Mouse (Mus musculus): ENCODE measurements at regions not wholly inside any gene's neighbourhood (a gene's known extent, or its start where the extent isn't known, plus 50 kb on each side); places are given as distances from the start of the nearest gene placed in this dataset.

DNA sequence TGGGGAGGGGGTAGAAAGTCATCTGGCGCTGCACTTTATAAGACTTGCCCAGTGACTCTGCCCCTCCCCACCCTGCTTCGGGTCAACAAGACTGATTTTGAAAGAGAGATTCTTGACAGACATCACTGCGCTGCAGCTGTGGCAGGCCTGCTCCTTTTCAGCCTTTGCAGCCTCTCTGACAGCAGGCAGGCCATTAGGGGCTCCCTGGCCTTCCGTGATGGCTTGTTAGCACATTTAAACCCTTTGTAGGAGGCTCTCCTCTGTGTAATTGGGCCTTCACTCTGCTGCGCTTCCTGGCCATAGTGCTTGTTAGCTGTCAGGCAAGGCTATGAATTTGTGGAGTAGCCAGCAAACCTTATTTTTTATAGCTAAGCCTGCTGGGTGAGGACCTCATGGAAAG lies 232.3 kb upstream of the Wscd1 start:
- no peak for DNase-seq

DNA sequence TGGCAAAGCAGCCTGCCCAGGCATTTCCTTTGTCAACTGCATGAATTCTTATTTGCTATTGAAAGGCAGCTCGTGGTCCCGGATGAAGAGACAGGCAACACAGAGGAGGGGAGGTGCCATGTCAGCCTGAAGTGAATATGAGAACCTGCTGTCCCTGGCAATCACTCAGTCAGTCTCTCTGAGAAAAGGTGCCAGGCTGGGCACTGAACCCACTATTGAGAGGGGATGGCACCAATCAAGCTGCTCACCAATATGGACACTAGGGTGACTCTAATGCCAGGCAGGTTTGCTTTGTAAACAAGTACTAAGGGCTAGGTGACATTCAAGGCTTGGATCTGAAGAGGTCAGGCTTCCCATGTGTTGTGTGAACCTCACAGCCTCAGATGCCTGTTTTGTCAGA lies 222.0 kb upstream of the Wscd1 start:
- DNase-seq: no peak

DNA sequence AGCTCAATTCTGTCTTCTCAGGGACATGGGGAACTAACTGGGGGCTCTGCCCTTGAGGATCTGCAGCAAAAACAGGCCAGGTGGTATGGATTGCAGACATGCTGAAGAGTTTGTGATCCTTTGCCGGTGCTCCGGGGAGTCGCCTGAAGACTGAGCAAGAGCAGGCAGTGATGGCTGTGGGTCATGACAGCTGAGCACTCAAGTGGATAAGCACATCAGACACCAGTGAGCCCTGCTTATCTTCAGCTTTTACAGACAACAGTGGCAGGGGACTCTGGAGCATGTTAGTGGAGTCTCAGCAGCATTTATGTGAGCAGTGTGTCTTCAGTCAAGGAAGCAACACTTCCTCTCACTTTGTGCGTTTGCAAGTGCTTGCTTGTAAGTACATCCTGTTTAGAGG lies 221.1 kb upstream of the Wscd1 start:
- no peak for DNase-seq

DNA sequence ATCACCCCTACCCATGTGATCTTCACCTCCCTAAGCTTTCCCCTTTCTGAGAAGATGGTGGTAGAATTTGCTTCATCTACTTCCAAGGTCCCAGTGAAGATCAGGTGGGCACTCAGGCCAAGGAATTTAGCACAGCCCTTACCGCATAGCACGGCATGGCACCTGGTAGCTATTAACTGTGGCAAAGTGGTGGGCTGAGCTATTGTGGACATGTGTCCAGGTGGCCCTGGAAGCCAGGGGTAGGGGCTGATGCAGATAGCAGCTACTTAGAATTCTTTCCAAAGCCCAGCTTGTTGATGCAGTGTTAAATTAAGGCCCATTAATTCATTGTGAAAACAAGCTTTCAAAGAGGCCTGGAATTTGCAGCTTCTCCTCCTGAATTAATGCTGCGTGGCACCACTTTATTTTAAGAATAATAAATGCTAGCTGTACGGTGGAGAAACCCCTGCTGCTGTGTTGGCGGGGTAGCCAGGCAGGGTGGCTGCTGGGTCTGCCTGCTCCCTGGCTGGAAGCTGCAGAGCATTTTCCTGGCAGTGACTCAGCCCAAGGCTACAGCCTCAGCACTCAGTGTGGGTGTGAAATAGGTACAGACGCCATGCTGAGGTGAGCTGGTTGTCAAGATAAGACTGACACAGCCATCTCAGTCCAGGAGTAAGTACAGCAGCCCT lies 208.4 kb upstream of the Wscd1 start:
- DNase-seq: peak; percentile 11

DNA sequence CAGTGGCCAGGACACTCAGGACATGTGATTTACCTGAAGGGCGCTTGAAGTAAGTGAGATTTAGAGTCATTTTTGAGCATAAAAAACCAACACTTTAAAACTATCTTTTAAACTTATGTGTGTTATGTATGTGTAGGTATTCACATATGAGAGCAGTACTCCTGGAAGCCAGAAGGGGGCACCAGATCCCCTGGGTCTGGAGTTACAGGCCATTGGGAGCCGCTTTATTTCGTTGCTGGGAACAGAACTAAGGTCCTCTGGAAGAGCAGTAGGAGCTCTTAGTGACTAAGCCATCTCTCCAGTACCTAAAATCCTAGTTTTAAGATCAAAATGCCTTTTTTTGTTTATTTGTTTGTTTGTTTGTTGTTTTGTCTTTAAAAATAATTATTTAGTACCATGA lies 192.3 kb upstream of the Wscd1 start:
- no peak for DNase-seq

DNA sequence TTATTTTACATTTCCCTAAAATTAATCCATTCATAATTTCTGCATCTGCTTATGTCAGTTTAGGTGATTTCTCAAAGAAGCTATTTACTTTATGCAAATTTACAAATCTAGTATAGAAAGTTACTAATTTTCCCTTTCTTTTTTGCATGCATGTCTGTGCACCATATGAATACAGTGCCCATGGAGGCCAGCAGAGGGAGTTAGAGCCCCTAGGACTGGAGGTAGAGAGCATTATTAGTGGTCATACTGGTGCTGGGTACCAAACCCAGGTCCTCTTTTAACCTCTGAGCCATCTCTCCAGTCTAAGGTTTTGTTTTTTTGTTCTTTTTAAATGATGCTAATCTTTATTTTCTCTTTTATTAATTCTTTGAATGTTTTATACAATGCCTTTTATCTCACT lies 184.9 kb upstream of the Wscd1 start:
- DNase-seq: no peak

DNA sequence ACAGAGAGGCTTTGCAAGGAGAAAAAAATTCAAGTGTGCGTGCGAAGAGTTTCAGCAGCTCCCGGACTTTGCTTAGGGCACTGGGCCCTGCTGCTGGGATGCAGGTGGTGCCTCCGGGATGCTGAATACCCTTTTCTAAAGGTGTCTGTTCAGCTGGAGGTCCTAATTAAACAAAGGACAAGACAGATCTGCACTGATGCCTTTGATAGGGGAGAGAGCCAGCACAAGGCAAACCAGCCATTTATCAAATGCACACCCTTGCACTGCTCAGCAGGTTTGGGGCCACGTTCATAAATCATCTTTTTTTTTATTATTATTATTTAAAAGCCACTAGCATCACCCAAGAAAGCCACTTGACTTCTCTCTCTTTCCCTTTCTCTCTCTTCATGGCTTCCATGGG lies 172.9 kb upstream of the Wscd1 start:
- no peak for DNase-seq

DNA sequence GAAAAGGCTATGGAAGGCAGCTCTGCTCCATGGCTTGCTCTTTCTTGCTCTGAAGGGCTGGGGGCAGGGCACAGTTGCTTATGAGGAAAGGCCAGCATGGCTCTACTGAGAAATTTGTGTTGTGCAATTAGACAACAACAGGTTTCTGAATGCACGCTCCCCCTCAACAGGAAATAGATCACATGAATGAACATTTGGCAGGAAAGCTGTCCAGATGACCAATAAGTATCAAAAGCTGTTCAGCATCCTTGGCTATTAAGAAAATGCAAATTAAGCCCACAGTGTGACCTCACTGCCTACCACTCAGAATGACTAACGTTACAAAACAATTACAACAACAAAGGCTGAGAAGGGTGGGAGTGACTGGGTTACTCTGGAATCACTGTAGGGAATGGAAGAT lies 167.9 kb upstream of the Wscd1 start:
- no peak for DNase-seq

DNA sequence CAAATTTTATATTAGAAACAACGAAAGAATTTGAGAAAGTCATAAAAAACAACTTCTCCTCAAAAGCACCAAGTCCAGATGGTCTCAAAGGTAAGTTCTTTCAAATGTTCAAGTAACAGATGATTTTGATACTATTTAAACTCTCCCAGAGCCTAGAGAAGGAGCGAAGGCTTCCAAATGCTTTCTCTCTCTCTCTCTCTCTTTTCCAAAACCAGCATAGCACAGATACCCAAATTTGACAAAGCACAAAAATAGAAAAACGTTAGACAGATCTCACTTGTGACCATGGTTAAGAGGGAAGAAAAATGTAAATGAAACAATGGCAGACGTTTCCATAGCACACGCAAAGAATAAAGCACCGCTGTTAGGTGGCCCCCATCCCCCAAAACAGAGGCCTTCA lies 158.7 kb upstream of the Wscd1 start:
- DNase-seq: no peak

DNA sequence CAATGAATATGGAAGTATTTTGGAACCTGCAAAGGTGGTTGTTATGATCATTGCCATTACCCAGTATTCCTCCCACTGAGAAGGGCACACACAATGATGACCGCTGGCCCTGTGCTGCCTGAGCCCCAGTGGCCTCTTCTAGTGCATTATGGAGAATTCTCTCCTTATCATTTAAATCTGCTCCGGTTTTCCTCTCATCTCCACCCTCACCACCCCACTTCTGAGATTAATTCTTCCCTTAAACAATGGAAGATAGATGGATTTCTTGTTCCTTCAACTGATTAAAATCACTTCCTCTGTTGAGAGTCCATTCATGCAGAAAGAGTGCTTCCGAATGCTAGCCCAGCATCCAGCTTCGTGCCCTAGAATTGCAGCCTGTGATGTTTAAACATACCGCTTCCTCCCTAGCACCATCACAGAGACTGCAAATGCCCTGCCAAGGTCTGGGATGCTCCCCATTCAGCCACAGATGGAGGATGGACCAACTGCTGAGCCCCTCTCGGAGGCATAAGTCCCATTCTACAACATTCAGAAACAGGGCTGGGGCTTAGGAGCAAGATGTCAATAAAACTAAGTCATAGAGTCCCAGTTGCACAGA lies 155.4 kb upstream of the Wscd1 start:
- peak; percentile 12 for DNase-seq

DNA sequence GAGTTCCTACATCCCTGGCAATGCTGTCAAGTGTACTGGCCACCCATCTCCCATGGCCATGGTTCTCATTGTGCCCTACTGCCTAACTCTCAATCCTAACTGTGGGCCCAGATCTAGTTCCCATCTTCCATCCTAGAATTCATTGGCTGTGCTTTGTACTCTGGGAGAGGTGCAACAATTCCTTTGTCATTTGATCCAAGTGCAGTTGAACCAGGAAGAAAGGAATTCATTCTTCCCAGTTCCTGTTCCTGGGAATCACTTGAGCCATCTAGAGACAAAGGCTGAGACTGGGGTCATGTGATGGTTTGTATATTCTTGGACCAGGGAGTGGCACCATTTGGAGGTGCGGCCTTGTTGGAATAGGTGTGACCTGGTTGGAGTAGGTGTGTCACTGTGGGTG lies 152.0 kb upstream of the Wscd1 start:
- DNase-seq: no peak

DNA sequence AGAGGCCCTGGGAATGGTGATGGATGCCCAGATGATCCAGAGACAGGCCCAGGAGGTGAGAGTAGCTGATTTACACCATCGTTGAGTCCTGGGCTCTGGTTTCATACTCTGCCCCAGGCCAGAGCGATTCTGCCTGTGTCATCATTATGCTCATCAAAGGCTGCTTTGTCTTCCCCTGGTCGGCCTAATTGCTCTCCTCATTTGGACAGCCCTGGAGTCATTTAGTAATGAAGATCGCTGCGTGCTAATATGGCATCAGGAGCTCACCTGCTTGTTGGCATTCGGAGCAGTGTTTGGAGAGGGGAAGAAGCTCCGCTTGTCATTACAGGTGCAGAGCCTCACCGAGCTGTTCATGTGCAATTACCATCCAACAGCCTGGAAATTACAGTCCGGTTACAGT lies 138.9 kb upstream of the Wscd1 start:
- DNase-seq: no peak

DNA sequence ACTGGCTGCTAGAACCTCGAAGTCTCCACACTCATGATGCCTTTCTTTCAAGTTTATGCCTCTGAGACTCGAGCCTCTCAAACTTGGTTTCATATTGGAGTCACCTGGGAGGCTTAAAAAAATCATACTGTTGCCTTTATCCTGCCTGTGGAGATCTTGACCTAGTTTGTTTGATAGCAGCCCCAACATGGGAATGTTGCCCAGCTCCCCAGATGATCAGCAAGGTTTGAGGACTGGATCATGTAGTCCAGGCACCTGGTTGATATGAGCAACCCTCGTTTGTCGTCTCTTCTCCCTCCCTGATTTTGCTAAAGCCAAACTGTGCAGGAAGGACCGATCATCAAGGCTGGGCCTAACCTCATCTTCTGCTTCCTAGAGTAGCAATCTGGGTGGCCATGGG lies 134.2 kb upstream of the Wscd1 start:
- DNase-seq: peak; percentile 44

DNA sequence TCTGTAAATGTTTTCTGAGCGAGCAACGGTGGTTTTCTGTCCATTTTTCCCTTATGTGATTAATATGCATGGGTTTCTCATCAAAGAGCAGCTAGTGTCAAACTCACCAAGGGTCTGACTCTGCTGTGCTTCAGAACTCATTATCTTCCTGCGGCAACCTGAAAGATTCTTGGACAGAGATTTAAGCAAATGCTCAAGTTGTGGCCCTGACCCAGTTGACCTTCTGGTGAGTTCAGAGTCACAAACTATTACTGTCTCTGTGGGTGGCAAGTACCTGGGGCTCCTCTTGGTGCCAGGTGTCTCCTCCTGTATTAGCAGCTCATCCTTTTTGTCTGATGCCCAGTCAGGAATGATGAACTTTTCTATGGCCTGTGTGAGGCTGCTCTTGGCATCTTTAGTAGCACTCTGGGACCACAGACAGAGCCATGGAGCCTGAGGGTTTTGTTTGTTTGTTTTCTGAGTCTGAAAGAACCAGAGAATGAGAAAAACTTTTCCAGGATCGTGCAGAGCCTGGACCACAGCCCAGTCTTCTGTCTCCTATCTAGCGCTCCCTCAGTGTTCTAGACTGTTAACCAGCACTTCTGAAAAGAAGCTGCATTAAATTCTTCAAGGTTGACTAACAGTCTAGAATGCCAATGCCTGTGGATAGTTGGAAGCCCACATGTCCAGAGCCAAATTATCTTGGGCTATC lies 124.1 kb upstream of the Wscd1 start:
- DNase-seq: no peak

DNA sequence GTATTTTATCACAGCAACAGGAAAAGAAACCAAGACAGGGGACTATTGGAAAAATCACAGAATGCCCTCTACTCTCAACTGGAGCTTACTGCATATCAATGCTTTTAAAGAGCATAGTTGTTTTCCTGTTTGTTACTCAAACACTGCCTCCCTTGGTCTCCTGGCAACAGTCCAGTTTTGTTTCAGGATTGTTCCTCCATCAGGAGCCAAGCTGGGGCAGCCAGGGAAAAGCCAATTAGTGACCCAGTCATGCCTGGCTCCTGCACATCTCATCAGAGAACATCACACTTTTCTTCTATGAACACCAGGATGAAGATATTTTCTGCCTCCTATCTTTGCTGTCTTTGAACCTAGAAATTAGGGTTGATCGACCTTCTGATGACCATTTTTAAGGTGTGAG lies 113.6 kb upstream of the Wscd1 start:
- DNase-seq: peak; percentile 16

DNA sequence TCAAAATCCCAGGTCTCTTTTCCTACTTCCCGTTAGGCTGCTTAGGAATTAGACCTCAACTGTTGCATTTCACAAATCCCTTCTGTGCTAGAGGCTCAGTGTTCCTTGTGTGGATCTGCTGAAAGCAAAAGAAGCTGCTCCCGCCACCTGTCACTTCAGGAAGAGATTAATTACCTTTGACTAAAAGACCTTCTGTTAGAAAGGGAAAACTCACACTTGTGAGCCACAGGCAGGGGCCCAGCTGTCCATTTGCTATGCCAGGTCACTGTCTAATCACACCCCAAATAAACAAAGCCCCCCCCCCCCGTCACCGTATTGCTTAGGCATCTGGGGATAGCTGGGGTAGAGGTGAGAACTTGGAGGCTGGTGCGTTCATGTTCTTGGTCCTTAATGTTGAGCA lies 112.9 kb upstream of the Wscd1 start:
- DNase-seq: peak; percentile 62

DNA sequence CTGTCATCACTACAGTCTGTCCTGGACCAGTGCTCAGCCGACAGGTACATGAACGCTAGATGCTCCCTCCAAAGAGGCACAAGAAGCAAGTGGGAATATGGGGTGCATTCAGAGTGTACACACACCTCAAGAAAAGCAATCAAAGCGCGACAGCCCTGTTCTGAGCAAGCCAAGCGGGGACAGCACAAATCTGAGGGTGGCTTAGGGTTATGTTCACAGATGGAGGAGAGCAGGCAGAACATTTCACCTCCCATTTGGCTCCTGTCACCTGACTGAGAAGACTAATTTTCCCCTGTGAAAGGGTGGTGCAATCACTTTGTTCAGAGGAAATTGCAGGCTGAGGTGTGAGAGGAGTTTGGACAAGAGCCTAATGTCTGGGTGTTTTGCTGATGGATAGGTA lies 106.8 kb upstream of the Wscd1 start:
- no peak for DNase-seq

DNA sequence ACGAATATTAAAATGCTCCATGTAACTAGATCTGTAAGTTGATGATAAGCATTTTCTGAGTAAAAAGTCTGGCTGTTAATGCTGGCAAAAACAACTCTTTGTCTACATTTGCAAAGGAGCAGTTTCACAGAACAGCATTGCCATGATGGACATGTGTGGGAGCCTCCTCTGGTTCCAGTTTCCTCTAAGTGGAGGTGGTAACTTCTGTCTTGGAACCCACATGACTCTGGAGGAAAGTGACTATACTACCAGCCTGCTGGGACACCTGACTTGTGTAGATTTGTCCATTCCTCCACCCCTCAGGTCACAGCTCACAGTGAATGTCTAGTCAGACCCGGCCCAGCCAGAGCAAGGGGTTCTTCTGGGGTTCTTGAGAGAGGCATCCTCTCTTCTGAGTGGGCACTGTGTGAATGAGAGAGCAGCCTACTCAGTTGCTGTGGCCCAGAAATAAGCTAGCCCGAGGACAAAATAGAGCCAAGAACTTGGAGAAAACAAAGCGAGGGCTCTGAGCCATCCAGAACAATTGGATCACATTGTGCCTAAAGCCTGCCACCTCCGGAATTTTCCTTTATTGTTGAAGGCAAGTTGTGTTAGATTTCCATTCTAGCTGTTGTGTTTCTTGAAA lies 97.9 kb upstream of the Wscd1 start:
- DNase-seq: no peak

DNA sequence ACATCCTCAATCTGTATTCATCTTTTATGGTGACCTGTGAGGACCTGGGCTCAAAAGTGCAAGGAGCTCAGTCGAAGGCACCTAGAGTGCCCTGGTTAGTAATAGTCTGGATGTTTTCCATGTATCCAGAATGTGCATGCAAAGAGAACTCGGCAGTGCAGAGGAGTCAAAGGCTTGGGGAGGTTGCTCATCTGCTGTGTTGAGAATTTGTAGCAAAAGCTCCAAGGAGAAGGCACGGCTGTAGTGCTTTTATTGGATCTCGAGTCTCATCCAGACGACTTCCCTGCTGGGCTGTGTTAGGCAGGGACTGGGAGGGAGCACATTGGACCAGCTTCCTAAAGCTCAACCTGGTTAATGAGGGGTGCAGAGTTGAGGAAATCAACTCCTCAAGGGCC lies 97.3 kb upstream of the Wscd1 start:
- no peak for DNase-seq

DNA sequence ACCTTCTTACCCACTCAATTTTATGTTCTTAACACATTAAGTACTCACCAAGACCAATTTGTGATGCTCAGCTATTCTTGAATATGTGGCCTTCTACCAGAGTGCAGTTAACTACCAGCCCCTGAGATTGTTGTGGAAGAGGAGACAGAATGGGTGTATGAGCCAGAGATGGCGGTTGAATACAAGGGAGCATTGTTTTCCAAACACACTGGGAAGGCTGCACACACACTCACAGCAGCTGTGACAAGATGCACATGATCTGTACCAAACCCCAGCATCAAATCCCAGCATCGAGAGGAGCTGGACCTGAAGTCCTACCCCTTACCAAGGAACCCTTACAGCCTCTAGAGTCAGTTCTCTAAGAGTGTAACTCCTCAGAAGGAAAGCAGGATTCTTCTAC lies 91.4 kb upstream of the Wscd1 start:
- no peak for DNase-seq

DNA sequence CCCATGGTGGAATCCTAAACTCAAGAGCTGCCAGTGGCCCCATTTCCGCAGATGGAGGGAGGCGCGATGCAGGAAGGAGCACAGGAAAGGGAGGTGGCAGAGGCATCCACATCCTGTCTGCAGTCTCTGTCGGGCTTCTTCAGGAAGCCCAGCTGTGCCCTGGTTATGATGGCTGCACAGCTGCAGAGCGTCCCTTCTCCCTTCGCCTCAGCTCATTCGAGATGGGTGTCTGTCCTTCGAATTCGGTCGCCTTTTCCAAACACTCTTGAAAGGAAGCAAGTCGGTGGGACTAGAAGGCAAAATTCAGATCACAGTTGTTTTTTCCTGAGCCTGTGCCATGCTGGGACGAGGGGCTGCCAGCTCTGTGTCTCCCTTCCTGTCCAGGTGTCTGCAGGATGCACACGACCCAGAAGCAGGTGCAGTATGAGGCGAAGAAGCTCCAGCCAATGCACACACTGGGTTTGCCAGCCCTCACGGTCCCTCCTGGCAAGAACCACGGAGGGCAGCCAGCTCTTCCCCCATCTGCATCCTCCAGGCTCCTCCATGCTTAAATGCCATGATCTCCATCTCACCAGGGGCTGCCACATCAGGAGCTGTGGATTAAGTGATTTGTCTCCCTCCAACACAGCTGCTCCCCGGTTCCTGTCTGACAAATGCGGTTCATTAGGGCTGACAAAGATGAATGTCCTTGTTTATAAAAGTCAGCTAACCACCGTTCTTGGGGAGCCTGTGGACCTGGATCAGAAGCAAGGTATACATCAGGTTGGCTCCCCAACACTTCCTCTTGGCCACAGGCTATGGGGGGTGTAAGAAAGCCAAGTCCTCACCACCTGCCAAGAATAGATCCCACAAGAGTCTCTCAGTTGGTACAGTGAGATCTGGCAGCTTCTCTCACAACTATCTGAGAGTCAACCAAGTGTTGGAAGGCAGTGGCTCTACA lies 79.3 kb upstream of the Wscd1 start:
- DNase-seq: peak; percentile 25

DNA sequence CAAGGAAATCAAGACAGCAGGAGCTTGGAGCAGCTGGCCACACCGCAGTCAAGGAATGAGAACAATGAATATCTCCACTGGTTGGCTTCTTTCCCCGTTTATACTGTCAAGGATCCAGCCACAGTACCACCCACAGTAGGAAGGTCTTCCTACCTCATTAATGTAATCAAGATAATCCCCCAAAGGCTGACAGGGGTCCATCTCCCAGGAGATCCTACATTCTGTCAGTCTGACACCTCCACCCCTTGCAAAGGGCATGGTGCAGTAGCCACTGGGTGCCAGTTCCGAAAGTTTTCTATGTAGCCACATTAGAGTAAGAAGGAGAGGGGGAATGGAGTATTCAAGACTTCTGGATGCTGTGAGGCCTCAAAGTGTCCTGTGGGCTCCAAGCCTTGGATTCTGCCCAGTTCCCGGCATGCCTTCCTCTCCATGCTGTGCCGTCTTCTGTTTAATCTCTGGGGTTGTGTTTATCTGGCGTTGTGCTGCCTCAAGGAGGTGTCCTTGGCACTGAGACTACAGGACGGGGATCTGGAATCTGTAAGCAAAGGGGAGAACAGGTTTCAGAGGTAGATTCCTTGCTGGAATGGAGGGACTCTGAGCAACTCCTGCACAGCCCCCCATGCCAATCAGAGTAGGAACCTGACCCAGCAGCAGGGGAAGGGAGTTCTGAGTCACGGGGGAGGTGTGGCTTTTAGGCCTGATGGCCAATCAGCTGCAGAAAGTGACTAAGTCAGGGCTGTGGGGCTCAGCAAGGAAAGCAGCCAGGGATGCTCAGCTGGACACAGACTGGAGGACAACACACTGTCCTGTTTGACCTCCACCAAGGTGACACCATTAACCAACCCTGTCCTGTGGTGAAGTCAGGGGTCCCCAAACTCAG lies 77.3 kb upstream of the Wscd1 start:
- DNase-seq: peak; percentile 66

All from cerebellum, adult 9-10 months (tissue).